Mouse (Mus musculus): ENCODE results near the gene Micall1.

DNA sequence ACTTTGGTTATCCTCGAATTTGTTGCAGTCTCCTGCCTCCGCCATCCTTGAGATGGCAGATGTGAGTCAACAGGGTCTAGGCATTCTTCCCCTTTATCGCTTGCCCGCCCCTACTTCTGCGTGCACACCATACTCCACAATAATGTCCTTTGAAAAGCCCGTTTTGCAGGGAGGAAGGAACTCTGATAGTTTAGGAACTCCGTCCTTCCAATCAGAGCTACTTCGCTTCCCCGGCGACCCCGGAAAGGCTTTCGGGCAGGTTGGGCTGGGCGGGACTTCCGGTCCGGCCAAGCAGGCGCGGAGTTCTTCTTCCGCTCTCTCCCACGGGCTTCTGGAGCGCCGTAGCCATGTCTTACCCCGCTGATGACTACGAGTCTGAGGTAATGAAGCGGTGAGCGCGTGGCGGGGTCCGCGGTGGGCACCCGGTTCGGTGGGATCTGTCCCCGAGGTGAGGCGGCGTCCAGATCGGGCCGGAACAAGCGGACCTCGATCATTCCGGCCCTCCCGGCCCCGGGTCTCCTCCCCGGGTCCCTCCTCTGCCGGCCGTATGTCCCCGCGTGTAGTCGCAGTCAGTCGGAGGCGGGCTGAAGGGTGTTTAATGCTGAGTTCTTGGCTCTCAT, 33.7 kb upstream of the Micall1 start, which contains the start of gene Eif3l:
- no peak for TF ChIP-seq CTCF (IDR thresholded peaks at IDR 0.05; ENCODE audit: extremely low read depth, insufficient read length, insufficient replicate concordance, low read depth, low read length)
- TF ChIP-seq POLR2A (IDR thresholded peaks at IDR 0.05; ENCODE audit: low read depth, low read length), result 0 out of 2 replicates have a peak, but pooled peaks have one; percentile 39

Measured in small intestine, adult 2 months (tissue).